Mouse (Mus musculus) embryo, embryonic 10 days (tissue): Measurements from ENCODE around the gene Slit3.

Experiments
- DNase-seq: peaks from one replicate; pipeline ENCODE4 v3.0.0-alpha.2; 2015; ENCODE audit warnings: low spot score

The Slit3 gene

DNA sequence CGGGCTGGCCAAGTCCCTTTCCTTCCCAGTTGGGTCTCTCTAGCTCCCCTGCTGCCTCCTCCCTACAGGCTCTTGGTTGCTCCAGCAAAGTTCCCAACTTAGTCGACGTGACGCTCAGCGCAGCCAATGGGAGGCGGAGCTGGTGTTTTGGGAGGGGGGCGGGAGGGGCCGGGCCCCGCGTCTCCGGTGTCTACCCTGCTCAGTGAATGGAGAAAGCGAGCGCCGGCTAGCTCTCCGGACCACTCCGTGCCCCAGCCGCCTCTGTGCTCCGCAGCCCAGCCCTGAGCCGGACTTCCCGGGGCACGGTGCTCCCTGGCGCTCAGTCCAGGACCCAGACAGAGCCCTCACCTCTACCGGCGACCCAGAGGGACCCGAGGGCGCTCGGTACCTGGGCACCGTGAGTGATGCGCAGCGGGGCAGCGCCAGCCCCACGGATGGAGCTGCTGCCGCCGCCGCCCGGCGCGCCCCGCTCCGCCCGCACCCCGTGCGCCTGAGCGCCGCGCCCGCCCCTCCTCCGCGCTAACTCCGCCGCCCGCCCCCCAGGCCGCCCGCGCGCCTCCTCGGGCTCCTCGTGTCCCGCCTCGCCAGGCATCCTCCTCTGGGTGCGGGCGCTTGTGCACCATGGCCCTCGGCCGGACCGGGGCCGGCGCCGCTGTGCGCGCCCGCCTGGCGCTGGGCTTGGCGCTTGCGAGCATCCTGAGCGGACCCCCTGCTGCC lies at the start of gene Slit3:
TSS of gene Slit3 (plus strand) at position 331 of the 717 bp plus-strand sequence.
- DNase-seq: peak; percentile 91

DNA sequence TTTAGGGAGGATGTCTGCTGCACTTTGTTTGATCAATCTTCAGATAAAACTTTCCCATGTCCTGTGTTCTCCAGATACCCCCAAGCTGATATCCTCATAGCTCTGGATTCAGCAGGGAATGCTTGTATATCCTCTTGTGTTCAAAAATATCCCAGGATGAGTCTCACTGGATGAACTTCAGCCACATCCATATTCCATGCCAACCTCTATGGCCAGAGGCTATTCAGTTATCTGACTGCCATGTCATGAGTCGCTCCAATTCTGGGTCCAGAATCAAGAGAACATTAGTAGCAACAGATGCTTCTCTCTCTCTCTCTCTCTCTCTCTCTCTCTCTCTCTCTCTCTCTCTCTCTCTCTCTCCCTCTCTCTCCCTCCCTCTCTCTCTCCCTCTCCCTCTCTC lies 49.6 kb upstream of the Slit3 start:
- DNase-seq: no peak

DNA sequence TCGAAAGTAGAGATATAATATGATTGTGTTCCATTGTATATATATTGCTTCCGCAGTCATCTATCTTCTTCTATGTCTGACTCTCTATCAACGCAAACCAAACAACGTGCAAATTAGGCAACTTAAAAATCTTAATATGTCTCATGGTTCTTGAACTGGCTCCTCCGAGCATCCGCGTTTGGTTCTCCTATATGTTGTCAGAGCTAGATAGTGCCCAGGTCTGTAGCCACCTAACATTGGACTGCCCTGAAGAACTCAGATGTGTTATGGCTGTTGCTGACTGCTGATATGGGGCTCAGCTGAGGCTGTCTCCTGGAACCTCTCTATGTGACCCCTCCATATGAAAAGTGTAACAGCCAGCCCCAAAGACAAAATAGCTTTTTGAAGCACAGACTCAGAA lies 45.6 kb upstream of the Slit3 start:
- no peak for DNase-seq

DNA sequence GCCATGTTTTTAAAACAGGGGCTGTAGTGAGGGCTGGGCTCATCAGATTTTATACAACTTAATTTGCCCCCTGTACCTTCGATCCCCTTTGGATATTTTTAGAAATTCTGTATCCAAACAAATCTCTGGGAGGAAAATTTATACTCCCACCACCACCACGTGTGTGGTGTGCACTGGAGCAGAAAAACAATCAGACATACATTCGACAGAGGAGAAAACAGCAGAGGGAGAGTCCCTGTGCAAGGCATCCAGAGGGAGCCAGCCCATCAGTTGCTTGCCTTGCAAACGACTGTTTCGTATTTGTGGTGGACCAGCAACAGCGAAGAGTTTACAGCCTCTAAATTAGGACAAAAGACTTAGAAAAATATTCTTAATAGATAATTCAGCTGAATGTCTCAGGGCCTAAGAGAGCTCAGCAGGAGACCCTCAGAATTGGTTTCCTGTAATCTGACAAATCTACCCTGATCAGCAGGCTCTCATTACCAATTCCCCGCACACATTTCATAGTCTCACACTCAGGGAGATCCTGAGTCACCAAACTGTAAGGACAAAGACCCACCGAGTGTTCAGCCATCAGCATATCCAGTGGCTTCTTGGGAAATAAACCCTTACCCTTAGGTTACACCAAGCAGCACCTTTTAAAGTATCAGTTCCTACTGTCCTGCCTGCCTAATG lies 40.4 kb upstream of the Slit3 start:
- DNase-seq: no peak

DNA sequence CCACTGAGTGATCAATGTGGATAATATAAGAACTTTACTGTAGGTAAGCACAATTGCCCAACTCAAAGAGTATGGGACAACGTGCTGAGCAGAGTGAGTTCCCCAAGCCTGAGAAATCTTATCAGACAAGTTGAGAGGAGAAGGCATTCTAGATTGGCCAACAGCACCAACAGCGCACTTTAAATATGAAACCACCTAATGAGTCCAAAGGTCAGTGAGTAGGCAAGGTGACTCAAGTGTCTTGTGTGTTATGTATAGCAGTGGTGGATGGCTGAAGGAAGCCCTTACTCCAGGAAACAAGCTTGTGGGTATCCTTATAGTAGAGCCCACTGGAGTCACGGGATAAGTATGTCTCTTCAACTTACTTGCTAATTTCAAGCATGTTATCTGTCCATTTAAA lies 38.7 kb upstream of the Slit3 start:
- DNase-seq: no peak

DNA sequence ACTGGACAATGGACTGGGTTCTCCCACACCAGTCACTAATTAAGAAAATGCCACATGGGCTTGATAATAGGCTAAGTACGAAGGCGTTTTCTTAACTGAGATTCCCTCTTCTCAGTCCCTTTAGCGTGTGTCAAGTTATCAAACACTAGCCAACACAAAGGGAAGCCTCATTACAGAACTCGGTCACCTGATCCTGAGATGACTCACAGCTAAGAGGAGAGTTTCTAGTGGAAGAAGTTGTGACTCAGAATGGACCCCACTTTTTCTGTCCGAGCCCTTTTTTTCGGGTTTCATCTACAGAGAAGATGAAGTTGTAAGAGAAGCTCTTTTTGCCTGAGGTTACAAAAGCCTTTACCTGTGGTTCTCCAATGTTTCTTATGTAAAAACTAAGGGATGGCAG lies 38.0 kb upstream of the Slit3 start:
- no peak for DNase-seq

DNA sequence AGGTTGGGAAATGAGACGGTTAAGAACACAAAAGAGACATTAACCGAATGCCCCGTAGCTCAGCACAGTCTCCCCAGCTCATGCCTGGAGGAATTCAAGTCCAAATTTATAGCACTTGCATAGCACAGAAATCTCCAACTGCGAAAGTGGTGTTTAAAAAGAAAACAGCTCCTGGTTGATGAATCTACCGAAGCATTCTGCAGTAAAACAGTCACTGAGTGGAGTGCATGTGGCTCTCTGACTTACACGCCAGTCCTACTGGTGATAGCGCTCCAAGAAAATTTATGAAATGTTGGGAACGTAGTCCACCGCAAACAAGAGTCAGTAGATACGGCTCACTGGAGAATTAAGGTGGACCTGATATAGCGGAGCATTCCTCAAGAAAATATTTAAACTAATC lies 35.7 kb upstream of the Slit3 start:
- no peak for DNase-seq

DNA sequence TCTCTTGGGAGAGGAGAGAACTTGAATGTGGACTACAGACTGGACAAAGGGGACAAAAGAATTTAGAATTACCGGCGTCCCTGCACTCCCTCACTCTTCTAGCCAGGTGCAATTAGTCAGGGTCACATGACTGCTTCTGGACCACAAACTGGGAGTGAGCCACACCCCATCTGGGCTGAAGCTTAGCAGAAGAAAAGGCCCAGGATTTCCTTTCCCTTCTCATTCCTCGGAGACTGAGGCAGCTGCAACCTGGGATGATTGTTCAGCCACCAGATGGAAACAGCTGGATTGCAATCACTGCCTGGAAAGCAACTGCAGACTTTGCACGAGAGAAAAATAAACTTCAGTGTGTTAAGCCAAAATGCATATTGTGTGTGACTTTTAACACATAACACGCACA lies 35.0 kb upstream of the Slit3 start:
- DNase-seq: no peak

DNA sequence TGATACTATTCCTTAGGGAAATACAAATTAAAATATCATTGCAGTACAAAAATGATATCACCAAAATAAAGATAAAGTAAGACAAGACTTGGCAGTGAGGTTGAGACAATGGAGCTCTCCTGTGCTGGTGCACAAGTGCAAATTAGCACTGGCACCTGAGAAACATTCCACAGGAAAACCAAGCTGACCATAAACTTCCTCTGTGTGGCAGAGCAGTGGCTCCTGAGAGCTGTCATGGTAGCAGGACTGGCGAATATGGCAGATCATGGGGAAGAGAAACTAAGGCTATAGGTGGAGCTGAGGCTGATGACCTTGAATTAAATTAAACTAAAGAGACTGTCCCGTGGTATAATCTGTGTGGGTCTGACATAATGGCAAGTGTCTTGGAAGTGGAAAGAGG lies 33.6 kb upstream of the Slit3 start:
- DNase-seq: no peak

DNA sequence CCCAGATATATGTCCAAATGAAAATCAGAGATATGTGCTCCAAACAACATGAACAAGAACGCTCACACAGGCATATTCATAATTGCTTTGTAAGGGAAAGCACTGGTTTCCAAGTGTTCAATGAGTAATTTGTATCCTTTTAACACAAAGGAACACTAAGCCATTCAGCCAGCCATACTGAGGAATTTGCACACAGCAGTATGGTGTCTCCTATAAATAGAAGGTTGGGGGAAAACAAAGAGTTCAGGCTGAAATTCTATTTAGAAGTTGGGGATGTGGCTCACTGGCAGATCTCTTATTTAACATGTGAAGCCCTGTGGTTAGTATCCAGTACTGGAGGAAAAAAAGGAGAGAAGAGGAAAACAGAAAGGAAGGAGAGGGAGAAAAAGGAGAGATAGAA lies 32.9 kb upstream of the Slit3 start:
- no peak for DNase-seq

DNA sequence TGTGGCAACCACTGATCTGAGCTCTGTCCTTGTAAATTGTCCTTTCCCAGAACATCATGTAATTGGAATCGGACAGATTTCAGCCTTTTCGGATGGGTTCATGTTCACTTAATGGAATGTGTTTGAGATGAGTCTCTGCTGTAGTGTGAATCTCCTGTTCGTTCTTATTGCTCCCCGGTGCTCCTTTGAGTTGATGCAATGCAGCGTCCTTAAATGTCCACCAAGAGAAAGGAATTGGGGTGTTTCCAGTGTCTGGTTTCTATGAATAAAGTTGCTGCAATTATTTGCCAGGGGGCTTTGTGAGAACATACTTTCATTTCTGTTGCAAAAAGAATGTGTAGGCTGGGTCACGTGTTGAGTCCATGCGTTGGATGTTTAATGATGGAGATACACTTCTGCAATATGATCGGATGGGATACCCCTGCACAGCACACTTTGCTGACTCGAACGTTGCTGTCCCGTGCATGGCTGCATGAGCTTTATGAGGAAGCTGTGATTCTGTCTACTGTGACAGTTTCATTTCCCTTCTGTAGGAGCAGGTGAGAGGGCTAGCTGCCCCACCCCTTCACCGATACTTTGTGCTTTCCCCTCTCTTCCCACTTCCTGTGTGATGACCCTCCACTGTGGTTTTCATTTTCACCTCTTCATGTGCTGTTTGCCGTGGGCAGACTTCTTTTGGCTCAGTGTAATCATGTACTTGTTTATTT lies 30.2 kb upstream of the Slit3 start:
- DNase-seq: no peak

DNA sequence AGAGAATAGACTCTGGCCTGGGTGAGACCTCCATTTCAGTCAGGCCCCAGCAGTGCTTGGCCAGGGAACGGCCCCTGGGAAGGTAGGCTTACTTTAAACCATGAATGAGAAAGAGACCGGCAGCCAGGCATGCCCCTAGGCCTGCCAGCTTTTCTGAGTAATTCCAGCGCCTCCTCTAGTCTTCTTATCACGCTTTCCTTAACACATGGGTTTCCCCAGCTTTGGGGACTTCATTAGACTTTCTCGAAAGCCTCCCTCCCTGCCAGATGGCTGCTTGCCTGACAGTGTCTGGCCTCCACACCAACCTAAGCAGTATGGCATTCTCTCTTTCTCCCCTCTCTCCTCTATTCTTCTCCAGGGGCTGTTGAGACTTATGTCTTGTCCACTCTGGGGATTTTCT lies 24.5 kb upstream of the Slit3 start:
- DNase-seq: no peak

DNA sequence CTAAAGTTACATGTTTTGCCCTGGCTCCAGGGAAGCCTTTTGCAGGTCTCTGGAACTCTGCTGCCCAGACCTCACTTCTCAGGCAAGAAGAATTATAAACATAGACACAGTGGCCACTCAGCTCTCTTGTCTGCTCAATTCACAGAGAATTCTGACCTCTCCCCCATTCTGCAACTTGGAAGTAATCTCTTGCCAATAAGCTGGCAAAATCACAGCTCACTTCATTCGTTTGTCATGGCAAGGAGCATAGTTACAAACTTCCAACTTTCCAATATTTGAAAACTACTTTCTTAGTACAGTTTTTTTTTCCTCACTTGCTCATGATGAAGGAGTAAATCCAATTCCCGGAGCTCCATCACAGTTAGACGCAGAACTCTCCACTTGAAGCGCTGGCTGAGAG lies 11.2 kb upstream of the Slit3 start:
- DNase-seq: no peak

DNA sequence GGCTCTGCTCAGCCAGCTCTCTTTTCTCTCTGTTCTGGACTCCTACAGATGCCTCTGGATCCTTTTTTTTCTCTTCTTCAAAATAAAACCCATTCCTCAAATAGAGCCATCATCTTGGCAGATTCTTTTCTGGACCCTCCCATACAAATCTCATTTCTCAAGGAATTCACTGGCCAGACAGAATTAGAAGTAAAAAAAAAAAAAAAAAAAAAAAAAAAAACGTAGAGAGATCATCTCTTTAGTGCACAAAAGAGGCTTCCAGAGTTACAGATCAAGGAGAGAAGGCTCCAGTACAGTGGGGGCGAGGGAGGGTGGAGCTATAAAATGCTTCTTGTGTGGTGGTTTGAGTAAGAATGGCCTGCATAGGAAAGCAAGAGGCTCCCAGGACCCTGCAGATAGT lies 10.2 kb upstream of the Slit3 start:
- DNase-seq: no peak

DNA sequence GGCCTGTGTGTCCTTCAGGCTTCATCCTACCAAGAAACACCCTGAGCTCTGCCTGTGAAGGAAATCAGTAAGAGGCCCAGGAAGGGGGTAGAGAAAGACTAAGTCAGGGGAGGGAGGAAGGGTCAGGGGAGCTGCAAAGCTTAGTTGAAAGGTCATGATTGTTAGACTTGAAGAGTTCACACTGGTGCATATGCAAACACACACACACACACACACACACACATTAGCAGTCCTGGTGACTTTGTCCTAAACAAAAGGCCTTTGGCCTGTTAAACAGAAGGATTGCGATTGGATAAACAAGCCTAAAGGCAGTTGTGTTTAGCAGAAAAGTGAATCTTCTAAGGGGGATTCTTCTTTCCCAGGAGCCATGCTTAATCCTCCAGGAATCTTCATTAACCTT lies 7.7 kb upstream of the Slit3 start:
- peak; percentile 33 for DNase-seq

DNA sequence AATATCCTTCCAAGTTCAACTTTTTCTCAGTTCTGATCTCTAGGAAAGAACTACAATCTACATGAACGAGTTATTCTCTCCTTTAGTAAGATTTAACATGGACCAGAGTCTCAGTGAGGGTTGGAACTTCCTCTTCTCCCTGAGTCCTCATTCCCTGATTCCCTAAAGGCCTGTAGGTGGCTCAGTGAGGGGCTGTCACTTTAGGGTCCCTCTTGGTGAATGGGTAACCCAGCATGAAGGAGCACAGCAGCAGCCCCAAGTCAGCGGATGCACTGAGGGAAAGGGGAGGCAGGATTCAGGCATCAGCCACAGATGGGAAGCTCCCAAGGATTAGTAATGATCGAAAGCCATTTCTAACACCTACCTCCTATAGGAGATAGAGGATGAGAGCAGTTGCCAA lies 4.6 kb upstream of the Slit3 start:
- no peak for DNase-seq

DNA sequence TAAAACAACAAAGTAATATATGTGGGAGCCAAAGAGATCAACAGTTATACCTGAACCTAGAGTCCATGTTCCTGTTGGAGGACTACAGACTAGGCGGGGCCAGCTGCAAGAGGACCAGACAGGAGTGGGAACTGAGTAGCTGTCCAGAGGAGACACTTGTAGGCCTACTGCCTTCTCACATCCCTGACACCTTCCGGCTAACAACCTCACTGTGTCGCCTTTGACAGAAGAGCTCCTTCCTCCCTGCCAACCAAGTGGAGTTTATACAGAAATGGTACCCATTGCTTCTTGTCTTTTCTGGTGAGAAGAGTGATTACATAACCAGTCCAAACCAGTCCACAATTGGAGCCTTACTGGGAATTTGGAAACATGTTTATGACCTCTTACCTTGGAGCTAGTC lies 3.2 kb upstream of the Slit3 start:
- DNase-seq: no peak

DNA sequence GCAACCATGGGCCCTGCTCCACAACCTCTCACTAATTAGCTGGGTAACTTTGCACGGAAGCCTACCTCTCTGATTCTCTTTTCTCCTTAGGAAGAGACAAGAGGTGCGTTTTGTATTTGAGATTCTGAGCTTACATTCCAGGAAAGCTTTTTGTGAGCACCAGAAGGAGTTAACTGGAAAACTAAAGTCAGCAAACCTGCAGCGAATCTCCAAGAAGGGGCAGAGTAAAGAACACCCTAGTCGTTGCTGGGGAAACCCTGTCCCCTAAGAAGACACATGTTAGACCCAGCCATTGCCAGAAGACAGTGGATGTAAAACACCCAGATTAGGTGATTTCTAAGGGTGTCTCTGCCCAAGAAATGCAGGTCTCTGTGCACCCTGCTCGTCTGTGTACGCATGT lies 2.3 kb upstream of the Slit3 start:
- DNase-seq: no peak

DNA sequence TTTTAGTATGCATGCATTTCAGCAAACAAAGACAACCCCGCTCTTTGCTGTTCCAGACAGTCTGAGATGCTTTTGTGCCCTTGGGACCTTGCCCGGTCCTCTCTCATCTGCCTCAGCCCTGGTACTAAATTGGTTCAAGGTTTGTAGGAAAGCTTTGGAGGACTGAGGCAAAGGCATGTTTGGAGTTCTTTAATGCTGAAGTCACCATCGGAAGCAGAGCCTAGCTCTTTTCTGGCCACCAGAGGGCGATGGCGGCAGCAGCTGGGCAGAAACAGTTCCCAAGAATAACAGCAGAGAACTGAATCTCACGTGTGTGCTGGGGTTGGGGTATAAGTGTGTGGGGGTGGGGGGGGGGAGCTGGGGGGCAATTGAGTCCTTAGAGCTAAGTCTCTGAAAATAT lies 1.7 kb upstream of the Slit3 start:
- DNase-seq: peak; percentile 89

DNA sequence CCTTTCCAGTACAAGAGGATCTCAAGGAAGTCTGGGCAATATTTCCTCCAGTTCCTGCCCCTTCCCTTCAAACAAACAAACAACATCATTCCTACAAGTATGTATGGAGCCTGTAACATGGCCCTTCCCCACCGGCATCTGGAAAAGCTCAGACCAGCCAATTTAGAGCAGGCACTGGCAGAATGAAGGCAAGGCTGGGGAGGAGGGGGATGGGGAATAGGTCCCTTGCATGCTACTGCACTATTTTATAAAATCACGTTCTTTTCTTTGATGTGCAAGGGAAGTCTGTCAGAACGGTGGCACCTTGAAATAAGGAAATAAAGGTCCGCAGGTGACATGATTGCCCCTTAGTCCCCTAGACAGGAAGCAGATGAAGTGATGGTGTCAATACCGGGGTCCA lies 948 bp upstream of the Slit3 start:
- DNase-seq: peak; percentile 55

DNA sequence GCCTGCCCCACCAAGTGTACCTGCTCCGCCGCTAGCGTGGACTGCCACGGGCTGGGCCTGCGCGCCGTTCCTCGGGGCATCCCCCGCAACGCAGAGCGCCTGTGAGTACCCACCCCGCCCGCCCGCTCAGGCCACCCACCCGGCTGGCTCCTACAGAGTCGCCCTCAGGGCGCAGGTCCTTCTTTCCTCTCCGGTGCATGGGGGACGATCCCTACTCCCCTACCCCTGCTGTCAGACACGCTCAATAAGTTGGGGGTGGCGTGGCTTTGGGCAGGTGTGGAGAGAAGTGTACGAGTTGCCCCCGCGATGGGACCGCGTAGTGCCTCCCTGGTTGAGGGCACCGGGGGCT lies 561 bp downstream of the Slit3 start:
- DNase-seq: peak; percentile 29

DNA sequence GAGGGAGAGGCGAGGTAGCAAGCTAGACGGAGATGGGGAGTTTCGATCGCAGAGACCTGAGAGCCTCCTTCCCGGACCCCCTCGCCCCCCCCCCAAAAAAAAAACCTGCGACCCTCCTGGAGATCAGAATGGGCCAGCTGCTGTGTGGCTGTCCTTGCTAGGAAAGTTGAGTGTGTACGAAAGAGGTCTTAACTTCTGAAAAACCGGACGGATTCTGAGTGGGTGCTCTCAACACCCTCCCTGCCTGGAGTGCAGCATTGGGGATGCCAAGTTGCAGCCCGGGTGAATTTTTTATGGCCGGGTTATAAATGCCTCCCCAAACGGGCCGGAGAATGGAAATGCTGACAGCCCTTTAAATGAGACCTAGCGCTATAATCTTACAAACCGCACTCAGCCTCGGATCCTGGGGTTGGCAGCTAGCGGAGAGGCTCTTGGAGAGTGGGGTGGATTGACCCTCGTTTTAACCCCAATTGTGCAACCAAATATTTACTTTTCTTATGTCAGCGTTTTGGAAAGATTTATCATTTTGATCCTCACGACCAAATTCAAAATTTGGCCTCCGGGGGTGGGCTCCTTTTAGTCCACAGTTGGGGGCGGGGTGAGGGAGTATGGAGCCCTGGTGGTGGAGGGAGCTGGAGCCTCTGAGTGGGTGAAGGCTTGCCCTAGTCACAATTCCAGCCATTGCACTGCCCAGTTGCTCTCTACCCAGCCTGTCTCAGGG lies 1.2 kb downstream of the Slit3 start:
- peak; percentile 33 for DNase-seq
